Mouse (Mus musculus) layer of hippocampus, postnatal 36 days (tissue): Measurements from ENCODE around the gene Rfwd3. TPM values are rescaled to one million over a fixed set of nuclear protein-coding genes. Genes with fewer than 3 reads are reported as not detected.
"Not testable (repeated sequence)": the region's sequence is repeated elsewhere in the genome, so short reads cannot be mapped to it uniquely, and the experiment has no call there.

Experiments used
- DNase-seq, 2 experiments: peaks; one replicate each; pipeline ENCODE4 v3.0.0; 2022
- total RNA-seq, 2 experiments: library from RNA; stranded (reverse); gene quantifications; 2 replicates each; pipeline ENCODE4 v1.2.3; 2021

Rfwd3 gene
- total RNA-seq = 10 to 100 TPM; 20.5 to 22.1 TPM

DNA sequence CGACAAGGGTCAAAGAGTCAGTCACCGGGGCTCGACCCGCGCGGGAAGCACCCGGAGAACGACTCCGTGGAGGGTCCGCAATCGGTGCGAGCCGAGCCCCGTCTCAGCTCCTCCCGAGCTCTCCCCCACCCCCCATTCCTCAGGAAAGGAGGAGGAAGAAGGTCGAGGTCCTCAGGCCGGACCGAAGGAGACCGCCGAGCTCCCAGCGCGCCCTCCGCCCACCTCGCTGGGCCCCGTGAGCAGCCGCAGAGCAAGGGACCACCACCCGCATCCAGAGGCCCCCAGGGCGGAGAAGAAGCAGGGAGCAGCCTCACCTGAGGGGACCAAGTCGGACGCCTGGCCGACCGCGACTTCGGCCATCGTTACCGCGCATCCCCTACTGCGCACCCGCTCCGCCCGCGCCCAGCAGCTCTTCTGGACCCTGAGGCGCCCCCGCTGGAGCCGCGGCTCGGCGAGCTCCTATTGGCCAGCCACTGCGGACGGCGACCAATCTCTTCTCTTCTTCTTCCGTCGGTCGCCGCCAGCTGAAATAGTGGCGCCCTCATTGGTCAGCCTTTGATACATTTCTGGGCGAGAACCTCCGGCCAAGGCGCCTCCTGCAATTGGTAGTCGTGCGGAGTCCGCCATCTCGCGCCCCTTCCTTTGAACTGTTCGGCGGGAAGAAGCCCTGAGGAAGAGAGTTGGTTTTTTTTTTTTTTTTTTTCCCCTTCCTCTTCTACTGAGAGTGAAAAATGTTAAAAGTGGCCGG lies at the start of gene Rfwd3:
Gene Rfwd3, minus strand, starts transcription at position 402 of the 748 bp plus-strand sequence.
- peak; percentile 95 to 97 for DNase-seq

DNA sequence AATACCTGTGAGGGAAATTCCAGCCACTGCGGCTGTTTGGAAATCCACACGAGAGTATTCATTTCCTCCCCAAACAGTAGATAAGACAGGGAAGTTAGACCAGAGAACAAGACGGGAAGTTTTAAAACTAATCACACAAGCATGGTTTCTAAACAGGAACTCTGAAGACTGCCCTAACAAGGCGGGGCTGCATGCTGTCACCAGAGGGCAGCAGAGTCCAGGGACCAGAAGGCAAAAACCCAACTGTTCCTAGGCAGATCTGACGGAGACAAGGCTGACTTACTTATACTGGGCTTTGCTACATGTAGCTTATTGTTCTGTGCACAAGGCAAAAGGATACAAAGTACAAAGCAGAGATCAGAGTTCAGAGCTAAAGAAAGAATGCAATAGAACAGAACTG lies 43.2 kb upstream of the Rfwd3 start:
- peak; percentile 70 to 76 for DNase-seq

DNA sequence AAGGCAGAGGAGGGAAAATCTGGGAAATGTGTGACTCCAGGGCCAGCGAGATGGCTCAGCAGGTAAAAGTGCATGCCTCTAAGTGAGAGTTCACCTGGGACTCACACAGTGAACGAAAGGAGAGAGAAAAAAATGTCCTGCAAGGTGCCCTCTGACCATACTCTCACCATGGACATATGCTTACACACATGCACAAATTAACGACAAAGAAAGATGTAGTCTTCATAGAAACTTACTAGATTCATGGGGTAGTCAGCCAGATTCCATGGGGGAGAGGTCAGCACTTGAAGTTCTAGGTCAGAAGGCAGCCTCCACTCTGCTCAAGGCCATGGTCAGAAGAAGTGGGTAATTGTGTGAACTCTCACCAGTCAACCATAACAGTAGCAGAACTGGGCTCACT lies 40.2 kb upstream of the Rfwd3 start:
- no peak for DNase-seq

DNA sequence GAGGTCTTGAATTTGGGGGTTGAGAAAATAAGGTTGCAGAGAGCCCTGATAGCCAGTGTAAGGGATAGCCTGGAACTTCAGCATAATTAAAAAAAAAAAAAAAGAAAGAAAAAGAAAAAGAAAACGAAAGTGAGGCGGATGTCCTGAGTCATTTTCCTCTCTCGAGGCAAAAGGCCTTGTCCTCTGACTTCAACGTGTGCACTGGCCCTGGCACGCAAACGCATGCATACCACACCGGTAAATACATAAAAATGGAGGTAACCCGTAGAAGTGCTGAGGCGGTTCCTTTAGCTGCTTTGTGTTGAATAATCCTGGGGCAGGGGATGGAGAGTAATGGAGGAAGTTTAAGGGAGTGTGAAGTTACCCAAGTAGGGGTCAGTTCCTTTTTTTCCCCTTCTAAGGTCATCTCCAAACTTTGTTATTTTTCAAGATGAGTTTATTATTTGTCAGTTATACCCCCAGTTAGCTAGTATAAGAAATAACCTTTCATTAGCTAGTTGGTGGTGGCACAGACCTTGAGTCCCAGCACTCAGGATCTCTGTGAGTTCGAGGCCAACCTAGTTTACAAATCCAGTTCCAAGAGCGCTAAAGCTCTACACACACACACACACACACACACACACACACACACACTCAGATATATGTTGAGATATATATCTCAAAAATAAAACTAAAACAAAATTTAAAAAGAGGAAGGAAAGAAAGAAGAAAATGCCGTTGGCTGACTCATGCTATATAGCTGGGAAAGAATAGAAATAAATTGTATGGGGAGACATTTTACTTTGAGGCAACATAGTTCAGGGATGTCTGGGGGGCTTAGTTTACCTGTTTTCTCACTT lies 38.6 kb upstream of the Rfwd3 start:
- no peak for DNase-seq

- DNase-seq = no peak
Measured at GRCm38 (mm10) chr8:111337890-111338347, 37.9 kb upstream of the Rfwd3 start, which contains the start of gene Mlkl. Gene Mlkl, minus strand, starts transcription at chr8:111338177.

DNA sequence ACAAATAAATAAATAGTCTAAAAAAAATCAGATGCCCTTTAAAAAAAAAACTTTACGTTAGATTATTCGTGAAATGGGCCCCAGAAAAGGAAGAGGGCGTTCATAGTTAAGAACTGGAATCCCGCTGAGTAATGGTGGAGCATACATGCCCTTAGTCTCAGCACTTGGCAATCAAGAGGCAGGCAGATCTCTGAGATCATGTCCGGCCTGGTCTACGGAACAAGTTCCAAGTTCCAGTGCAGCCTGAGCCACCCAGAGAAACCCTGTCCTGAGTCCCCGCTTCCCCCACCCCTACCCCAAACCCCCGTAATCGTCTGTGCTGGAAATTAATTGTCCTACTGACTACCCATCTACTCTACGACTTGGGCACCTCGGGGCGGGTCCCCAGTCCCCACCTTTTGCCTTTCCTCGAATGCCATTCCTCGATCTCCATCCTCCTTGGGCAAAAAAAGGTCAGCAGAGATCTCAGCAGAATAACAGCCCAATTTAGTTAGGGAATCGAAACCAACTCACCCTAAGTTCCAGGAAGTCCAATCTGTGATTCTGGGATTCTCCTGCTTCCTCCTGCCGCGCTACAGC lies 37.4 kb upstream of the Rfwd3 start:
- no peak for DNase-seq

DNA sequence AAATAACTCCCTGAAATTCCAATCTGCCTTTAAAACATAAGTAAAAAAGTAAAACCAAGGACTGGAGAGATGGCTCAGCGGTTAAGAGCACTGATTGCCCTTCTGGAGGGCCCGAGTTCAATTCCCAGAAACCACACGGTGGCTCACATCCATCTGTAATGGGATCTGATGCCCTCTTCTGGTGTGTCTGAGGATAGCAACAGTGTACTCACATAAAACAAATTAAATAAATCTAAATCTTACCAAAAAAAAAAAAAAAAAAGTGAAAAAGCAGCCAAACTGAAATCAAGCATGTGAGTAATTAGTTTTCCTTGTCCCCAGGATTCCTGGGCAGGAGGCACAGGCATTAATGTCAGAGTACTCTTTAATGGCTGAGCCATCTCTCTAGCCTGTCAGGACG lies 36.7 kb upstream of the Rfwd3 start:
- no peak for DNase-seq

DNA sequence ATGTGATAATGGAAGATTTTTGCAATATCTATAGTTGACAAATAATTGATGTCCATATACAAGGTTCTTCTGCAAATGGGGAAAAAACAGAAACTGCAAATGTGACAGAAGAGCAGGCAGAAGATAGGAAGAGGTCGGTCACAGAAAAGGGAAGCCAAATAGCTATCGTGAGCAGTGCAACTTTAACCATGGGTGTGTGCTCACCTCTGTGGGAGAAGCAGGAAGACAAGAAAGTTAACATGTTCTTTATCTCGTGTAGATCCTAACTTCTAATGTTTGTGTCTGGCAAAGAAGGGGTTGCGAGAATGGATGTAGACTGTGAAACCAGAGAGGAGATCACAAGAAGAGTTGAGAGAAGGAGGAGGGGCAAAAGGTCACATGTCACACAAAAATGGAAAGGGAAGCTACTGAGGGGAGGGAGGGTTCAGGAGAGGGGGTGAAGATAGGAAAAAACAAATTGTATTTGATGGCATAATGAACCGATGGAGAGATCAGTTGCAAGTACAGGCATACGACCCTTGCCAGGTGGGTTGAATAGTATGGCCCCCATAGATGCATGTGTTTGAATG lies 25.3 kb upstream of the Rfwd3 start:
- DNase-seq = no peak

- no peak for DNase-seq
Measured at GRCm38 (mm10) chr8:111314729-111315128, 14.7 kb upstream of the Rfwd3 start.

DNA sequence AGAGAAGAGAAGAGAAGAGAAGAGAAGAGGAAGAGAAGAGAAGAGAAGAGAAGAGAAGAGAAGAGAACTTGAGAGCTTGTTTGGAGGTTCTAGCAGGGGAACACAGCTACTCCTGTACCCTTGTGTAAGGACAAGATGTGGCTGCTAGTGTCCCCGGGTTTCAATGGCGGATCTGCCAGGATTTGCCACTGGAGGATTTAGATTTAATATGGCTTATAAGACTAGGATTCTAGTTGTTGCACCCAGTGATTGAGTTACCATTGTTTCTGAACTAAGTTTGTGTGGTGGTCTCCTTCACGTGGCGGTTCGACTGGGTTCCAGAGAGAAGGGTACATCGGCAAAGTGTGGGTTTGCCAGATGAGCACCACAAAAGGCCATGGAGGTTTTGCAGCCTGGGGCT lies 13.9 kb upstream of the Rfwd3 start:
- DNase-seq = not testable (repeated sequence)

DNA sequence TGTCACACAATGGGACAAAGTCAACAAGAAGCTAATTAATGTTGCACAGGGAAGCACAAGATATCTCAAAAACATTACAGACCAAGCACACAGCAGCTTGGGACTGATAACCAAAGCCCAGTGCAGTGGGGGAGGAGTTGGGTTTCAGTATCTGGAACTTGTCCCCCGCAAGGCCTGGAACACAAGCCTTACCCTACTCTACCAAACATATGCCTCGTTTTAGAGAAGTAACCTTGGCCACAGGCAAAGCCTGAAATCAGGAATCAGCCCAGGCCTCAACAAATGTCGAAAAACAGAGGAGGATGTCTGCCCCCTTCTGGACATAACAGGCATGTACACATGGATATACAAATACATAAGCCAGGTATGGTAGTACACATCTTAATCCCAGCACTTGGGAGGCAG lies 12.7 kb upstream of the Rfwd3 start:
- no peak for DNase-seq

DNA sequence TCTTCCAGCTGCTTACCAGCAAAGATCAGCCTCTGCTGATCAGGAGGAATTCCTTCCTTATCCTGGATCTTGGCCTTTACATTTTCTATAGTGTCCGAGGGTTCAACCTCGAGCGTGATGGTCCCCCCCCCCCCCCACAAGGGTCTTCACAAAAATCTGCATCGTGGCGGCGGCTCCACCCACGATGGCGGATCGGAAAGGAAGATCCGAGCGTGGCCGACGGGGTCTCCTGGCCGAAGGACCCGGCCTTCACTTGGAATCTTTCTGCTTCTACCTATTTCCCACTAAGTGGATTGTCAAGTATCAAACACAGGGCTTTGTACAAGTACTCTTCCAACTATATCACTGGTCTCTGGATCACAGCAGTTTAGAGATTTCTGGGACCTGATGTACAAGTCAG lies 10.0 kb upstream of the Rfwd3 start:
- not testable (repeated sequence) for DNase-seq

GRCm38 (mm10) chr8:111305031-111305730 lies 5.2 kb upstream of the Rfwd3 start:
- no peak for DNase-seq

GRCm38 (mm10) chr8:111304359-111304758 lies 4.3 kb upstream of the Rfwd3 start:
- no peak for DNase-seq

DNA sequence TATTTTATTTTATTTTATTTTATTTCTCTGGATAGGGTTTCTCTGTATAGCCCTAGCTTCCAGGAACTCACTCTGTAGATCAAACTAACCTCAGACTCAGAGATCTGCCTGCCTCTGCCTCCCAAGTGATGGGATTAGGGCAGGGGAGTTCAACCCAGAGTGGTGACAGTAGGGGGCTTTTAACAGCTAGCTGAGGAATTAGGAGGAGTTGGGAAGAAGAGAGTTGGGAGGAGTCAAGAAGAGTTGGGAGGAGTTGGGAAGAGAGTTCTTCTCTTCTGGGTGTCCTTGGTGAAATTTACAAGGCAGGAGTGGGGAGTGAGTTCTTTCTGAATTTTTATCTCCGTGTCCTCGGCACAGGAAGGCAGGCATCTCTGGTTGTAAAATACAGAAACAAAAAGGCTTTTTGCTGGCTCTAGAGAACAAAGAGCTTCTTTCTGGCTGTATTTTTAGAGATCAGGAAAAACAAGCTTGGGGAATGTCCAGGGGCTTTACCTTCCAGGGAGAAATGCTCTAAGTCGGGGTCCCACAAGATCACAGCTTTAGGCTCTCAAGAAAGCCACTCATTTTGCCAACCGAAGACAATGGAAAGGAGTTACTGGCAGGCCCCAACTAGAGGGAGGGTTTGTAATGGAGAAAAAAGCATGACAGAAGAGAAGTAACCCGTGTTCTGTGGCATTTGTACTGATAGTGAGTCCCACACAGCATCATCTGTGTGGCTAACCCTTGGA lies 3.2 kb upstream of the Rfwd3 start:
- not testable (repeated sequence) for DNase-seq

DNA sequence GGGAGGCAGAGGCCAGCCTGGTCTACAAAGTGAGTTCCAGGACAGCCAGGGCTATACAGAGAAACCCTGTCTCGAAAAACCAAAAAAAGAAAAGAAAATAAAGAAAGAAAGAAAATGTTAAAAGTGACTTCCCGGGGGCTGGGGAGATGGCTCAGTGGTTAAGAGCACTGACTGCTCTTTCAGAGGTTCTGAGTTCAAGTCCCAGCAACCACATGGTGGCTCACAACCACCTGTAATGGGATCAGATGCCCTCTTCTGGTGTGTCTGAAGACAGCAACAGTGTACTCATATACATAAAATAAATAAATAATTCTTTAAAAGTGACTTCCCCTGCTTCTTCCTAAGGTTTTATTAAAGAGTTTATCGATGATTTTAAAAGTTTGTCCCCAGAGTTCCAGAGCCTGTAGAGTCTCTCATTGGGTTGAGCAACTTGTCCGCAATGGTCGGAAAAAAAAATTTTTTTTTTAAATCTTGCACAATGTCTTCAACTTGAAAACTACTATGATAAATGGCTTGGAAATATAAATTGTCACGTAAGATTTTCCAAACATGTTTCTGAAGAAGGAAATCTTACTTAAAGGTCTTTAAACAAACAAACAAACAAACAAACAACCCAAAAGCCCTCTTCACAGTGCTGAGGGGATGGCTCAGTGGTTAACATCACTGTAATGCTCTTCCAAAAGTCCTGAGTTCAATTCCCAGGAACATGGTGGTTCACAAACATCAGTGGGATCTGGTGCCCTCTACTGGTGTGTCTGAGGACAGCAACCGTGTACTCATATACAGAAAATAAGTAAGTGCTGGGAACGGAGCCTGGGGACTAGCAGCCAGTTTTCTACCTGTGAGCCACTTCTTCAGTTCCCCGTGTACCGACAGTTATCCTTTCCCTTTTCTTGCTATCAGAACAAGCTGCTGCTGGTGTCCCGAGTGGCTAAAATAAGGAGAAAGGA lies 850 bp upstream of the Rfwd3 start:
- no peak for DNase-seq

DNA sequence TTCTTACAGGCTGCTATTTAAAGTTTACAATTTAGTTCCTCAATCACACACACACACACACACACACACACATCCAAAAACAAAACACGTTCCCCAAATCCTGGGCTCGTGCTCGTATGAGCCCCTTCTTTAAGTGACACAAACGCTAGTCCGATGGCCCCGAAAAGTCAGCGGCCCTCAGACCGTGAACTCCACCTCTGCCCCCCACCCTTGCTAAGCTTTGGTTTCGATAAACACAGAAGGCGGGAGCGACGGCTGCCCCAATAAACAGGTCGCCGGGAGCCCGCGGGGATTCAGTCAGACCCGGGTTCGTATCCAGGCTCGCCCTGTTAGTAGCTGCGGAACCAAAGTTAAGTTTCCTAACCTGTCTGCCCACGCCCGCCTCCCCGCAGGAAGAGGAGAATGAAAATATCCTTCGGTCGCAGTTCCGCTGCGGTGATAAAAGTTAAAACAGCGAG lies 630 bp downstream of the Rfwd3 start:
- DNase-seq = peak; percentile 8 to 37

DNA sequence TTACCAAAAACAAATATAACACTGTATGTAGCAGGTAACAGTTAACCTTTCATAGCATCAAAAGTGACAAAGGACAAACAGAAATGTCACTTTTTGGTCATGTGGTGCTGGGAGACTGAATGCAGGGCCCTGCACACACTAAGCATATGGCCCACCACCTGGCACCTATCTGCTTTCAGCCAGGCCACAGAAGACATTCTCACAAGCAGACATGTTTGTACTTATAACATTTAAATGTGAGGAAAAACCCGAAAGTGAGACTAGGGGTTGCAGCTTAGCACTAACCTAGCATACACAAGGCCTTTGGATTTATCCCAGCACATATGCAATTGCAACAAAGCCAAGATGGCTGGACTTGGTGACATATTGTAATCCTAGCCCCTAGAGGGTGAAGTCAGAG lies 2.0 kb downstream of the Rfwd3 start:
- DNase-seq = no peak

GRCm38 (mm10) chr8:111291733-111292132 lies 8.3 kb downstream of the Rfwd3 start:
- DNase-seq = no peak

DNA sequence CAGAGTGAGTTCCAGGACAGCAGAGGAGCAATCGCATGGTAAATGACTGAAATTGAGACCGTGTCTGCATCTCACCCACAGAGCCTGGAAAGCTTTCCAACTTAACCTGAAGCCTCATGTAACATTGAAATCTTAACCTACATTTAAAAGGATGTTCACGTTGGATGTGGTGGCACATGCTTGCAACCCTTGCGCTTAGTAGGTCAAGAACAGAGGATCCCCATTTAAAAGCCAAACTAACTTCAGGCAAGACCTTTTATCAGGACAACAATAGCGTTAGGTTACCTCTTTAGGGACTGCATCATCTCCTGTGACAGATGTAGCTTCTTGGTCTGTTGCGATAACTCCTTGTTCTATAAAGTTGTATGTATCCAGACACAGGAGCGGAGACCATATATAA lies 9.4 kb downstream of the Rfwd3 start:
- DNase-seq = no peak
